Mouse (Mus musculus) frontal cortex, postnatal 14 days (tissue): ENCODE measurements at regions not wholly inside any gene's neighbourhood (a gene's known extent, or its start where the extent isn't known, plus 50 kb on each side); places are given as distances from the start of the nearest gene placed in this dataset.

ENCODE experiments used
- DNase-seq, 2 experiments: peaks; one replicate each; pipeline ENCODE4 v3.0.0; 2022; ENCODE audit warnings: low spot score in 2 of 2

GRCm38 (mm10) chr6:135610504-135611096, 248.3 kb downstream of the Emp1 start:
- no peak for DNase-seq

- no peak for DNase-seq
Observed at GRCm38 (mm10) chr6:135627928-135628327, 265.6 kb downstream of the Emp1 start.

- no peak for DNase-seq
Observed at GRCm38 (mm10) chr6:135629236-135629635, 266.9 kb downstream of the Emp1 start.

- no peak for DNase-seq
Observed at GRCm38 (mm10) chr6:135632671-135633070, 270.3 kb downstream of the Emp1 start.

GRCm38 (mm10) chr6:135636648-135637047, 274.3 kb downstream of the Emp1 start:
- peak; percentile 62 to 73 for DNase-seq

GRCm38 (mm10) chr6:135642711-135643110, 280.4 kb downstream of the Emp1 start:
- no peak for DNase-seq

GRCm38 (mm10) chr6:135646177-135646576, 283.8 kb downstream of the Emp1 start:
- DNase-seq = no peak

- DNase-seq = no peak
Observed at GRCm38 (mm10) chr6:135653002-135653401, 290.7 kb downstream of the Emp1 start.

GRCm38 (mm10) chr6:135662386-135662785, 300.0 kb downstream of the Emp1 start:
- peak in 1 of 2 experiments; percentile 18 for DNase-seq

- no peak for DNase-seq
Observed at GRCm38 (mm10) chr6:135662801-135663537, 300.6 kb downstream of the Emp1 start.
